Mouse (Mus musculus) E14TG2a.4 (cell line): ENCODE measurements at regions not wholly inside any gene's neighbourhood (a gene's known extent, or its start where the extent isn't known, plus 50 kb on each side); places are given as distances from the start of the nearest gene placed in this dataset.

ENCODE experiments used
- H3K27me3 ChIP-seq: 2 replicates; pipeline ENCODE4 v1.6.1; 2014; ENCODE audit warnings: low read length, control low read depth; ENCODE audit not compliant: insufficient read depth
- H3K36me3 ChIP-seq: 2 replicates; pipeline ENCODE4 v1.6.1; 2014; ENCODE audit warnings: low read length, control low read depth; ENCODE audit not compliant: insufficient read depth
- H3K4me1 ChIP-seq: replicated peaks from 2 replicates; pipeline ENCODE4 v1.6.1; 2014; ENCODE audit warnings: low read depth, low read length, control low read depth
- H3K4me3 ChIP-seq: replicated peaks from 2 replicates; pipeline ENCODE4 v1.5.1; 2014; ENCODE audit warnings: mild to moderate bottlenecking, low read length
- H3K9me3 ChIP-seq: 2 replicates; pipeline ENCODE4 v1.6.1; 2014; ENCODE audit warnings: low read length, control low read depth
- CTCF ChIP-seq: conservative IDR thresholded peaks from 2 replicates; pipeline ENCODE4 v1.5.1; 2014; ENCODE audit warnings: low read length
- NANOG ChIP-seq: IDR thresholded peaks from 2 replicates; pipeline ENCODE4 v1.6.1; 2014; ENCODE audit warnings: borderline replicate concordance, low read length, mixed read lengths
- POU5F1 ChIP-seq: IDR thresholded peaks from 2 replicates; pipeline ENCODE4 v1.6.1; 2014; ENCODE audit warnings: low read length, borderline replicate concordance

DNA sequence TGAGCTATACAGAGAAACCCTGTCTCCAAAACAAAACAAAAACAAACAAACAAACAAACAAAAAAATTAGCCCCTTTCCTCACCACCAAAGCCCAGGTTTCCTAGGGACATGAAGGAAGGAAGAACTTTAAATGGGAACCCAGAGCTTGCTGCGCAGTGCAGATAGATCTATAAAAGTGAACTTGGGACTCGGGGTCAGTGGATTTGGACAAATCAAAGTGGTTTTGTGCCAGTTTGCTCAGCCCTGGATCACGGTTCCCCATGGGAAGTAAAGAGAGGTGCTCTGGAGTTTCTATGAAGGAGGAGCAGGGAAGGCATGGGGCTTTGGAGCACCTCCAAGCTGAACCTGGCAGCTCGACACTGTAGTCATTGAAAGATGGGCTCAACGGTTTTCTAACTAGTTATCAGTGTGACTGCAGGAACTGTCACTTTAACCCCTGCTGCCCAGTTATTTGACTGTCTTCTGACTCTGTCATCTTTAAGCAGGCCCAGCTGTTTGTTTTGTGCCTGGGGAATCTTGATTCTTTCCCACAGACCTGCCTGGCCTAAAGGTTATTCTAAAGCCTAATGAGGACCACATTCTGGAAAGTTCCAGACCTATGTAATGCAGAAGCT is 58.3 kb upstream of the Rnf24 start:
- TF ChIP-seq NANOG (no peak), POU5F1 (no peak), CTCF (no peak)

DNA sequence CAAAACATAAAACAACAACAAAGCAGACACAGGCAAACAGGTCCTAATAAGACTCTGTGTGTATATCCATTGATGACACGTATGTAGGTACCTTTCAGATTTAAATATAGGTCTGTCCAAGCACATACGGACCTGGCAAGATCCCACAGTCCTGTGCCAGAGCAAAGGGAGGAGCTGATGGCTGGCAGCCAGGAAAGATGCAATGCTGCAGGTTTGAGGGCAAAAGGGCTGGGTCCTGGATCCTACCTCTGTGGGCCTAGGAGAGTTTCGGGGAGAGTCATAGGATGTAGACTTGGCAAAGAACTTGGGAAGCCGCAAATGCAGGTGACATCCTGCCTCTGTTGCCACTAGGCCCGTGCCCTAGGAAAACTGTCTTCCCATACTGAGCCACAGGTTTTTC is 54.6 kb upstream of the Rnf24 start:
- Histone ChIP-seq H3K4me3 (no peak overlapping the region), H3K9me3 (no peaks in the 10 kb centered on the region), H3K27me3 (0 out of 2 replicates have a peak, but pooled peaks cover 3% of the 10 kb centered on the region), H3K4me1 (no peaks in the 10 kb centered on the region), H3K36me3 (no peaks in the 10 kb centered on the region)
- TF ChIP-seq NANOG (no peak), CTCF (no peak), POU5F1 (no peak)

More for the DNA sequence above, 58.3 kb upstream of the Rnf24 start:
- Histone ChIP-seq H3K27me3 (no peaks in the 10 kb centered on the region), H3K4me1 (no peaks in the 10 kb centered on the region), H3K9me3 (no peaks in the 10 kb centered on the region), H3K4me3 (no peak overlapping the region), H3K36me3 (no peaks in the 10 kb centered on the region)

DNA sequence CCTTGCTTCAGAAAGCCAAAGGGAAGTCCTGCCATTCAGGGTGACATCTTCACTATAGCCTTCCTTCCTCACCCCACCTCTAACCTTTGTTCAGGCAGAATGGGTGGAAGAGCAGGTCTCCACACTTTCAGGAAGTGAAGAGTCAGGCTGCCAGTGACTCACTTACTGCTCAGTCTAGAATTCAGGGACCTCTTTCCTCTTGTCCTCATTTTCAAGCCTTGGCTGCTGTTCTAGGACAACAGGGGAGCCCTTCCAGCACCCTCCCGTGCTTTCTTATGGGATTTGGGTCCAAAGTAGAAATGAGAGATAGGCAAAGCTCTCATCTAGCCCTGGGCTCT is 51.5 kb upstream of the Rnf24 start:
- 0 out of 2 replicates have a peak, but pooled peaks cover 3% of the 10 kb centered on the region for H3K27me3 ChIP-seq
- no peaks in the 10 kb centered on the region for H3K36me3 ChIP-seq
- H3K4me1 ChIP-seq, result peaks cover 9% of the 10 kb centered on the region
- TF ChIP-seq NANOG (no peak), CTCF (no peak), POU5F1 (no peak)
- no peaks in the 10 kb centered on the region for H3K9me3 ChIP-seq
- no peak overlapping the region for H3K4me3 ChIP-seq

DNA sequence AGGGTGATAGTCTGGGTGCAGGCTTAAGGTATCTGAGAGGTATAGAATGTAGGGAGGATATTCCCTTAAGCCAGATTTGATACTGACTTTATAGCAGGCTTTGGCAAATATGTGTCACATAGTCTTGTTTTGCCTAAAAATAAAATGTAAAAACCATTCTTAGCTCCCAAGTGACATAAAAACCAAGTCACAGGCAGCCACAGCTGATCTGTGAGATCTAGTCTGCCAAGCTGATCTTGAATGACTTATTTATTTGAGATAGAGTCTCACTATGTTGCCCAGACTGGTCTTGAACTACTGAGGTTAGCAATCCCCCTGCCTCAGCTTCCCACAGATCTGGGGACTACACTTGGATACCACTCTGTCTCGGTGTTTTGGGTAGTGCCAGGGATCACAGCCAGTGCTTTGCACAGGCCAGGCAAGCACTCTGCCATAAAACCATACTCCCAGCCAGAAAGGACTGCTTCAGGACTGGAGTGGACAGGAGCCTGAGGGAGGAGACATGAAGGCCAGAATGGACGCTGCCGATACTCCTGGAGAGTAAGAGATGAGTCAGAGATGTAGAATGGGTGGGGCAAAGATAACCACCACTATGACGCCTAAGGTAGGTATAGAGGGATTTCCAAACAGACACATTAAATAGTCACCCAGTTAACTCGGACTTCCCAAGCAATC is 51.0 kb upstream of the Rnf24 start:
- H3K36me3 ChIP-seq, result no peaks in the 10 kb centered on the region
- H3K27me3 ChIP-seq, result 0 out of 2 replicates have a peak, but pooled peaks cover 3% of the 10 kb centered on the region
- peaks cover 9% of the 10 kb centered on the region for H3K4me1 ChIP-seq
- TF ChIP-seq CTCF (no peak), POU5F1 (no peak), NANOG (no peak)
- no peak overlapping the region for H3K4me3 ChIP-seq
- no peaks in the 10 kb centered on the region for H3K9me3 ChIP-seq
